Mouse (Mus musculus): ENCODE data around the gene Morn3.
"Not testable (repeated sequence)": the region's sequence is repeated elsewhere in the genome, so short reads cannot be mapped to it uniquely, and the experiment has no call there.

Morn3 gene

DNA sequence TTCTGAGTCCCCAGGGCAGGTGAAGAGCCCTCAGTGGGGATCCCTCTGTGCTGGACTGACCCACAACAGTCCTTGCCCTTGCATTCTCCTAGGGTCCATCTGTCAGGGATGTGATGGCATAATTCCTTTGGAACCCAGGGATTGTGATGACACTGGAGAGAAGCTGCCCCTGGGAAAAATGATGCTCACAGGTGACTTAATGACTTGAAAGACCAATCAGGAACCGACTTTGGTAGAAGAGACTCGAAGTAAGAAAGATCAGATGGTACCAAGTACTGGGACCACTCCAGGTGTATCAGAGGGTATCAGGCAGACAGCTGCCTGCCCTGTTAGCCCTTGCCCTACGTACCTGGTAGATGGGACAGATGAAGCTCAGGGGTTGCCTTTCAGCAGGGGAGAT is at the start of gene Morn3:
Gene Morn3 (minus strand): TSS at position 101 of the 400 bp plus-strand sequence.
- DNase-seq, result no peak

DNA sequence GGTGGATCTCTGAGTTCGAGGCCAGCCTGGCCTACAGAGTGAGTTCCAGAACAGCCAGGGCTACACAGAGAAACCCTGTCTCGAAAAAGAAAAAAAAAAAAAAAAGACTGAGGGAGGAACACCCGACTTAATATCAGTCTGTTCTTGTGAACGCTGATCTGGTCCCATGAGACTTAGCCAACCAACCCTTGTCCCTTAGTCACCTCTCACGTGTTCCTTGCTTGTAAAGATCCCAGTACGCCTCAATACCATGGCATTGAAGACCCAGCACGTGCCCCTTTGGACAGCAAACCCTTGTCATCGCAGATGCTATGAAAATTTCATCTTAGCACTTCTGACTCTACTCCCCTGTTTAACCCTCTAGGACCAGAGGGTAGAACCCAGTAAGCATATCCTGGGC is 49.5 kb upstream of the Morn3 start:
- no peak for DNase-seq

DNA sequence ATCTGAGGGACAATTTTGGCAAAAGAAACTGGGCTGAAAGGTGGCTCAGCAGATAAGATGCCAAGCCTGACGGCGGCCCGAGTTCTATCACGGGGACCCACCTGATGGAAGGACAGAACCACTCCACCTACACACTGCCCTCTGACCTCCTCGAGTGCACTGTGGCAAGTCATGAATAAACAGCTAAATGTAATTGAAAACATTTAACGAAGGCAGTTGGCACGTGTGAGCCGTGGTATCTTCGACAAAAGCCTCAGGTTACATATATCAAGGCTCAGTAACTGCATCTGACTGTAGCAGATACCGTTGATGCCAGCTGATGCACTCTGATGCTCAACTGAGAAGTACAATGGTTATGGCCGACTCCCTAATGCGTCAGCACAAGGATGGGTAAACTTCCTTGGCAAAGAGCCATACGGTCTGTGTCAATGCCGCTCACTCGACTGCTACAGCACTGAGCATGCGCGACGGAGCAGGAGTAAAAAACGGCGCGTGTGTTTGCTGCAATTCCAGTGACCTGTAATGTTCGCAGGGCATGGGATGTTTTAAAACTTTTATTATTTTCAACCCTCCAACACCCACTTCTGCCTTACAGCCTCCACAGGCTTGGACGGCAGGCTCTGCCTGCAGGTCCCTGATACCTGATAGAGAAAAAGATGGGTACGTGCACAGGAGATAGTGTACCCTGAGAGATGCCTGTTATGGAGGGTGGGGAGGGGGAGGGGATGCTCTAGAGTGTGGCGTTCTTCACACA is 47.6 kb upstream of the Morn3 start:
- no peak for DNase-seq

DNA sequence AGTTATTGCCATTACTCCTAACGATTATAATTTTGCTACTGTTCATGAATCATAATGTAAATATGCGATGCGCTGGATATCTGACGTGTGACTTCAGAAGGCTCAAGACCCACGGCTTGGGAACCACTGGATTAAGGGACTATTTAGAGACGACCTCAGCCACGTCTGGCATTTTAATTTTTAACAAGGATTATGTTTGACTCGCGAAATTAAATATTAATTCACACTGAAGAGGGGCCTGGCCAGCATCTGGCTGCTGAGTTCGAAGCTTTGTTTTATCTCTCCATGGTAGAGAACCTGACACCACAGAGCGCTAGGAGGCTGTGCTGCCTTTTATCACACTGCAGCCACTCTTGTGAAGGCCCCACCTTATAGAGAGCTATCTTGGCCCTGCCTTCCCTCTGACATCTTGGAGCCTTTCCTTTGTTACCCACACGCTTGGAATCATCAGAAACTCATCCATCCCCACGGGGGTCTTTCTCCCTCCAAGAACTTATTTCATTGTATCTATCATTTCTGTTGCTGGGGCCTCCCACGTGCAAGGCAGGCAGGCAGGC is 46.3 kb upstream of the Morn3 start:
- DNase-seq, result no peak

DNA sequence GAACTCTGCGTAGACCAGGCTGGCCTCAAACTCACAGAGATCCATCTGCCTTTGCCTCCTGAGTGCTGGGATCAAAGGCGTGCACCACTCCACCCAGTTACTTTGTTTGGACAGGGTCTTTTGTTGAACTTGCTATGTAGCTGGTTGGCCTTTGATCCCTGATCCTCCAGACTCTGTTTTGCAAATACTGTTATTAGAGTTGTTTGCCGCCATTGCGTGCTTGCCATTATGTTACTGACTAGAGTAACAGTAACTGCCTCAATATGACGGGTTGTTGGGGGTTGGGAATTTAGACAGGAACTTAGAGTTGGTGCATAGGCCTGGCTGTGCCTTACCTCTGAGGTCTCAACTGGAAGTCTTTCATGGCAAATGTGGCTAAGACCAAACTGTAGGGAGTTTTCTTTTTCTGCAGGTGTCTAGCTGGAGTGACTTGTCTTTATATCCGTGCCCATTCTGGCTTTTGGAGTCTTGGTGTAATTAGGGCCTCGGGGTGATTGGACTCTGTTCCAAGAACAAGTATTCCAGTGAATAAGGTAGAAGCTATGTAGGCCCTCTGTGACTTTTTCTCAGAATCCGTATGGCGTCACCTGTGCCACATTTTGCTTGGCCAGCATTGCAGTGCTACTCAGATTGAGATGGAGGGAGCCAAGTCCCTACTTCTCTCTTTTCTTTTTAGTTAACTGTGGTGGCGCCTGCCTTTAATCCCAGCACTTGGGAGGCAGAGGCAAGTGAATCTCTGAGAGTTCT is 43.9 kb upstream of the Morn3 start:
- no peak for DNase-seq

DNA sequence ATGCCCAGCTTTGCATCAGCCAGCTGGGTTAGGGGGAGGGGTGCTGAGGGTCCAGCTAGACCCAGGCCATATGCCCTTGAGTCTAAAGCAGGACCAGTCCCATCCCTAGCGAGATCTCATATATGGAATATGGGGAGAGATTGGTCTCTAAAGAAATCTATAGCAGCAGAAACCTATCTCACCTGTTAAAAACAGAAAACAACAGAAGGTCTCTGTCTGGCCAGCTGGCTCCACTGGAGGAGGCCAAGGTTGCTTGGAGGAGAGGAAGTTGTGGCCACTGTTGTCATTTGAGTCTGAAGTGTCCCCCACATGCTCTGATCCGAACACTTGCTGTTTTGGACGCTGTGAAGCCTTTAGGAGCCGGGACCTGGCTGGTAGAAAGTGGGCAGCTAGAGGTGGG is 42.0 kb upstream of the Morn3 start:
- DNase-seq, result no peak

DNA sequence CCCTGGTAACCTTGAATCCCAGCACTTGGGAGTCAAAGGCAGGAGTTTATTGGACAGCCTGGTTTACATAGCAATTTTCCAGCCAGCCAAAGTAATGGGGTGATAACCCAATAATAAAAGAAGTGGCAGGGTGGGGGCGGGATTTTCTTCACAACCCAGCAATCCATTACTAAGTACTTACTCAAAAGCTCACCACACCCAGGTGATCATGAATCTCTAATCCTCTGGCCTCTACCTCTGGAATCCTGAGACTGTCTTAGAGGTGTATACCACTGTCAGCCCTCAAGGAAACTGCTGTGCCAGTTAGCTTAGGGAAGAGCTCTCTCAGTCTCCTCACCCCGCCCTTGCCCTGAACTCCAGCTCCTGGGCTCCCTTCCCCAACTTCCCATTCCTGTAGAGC is 39.7 kb upstream of the Morn3 start:
- no peak for DNase-seq

DNA sequence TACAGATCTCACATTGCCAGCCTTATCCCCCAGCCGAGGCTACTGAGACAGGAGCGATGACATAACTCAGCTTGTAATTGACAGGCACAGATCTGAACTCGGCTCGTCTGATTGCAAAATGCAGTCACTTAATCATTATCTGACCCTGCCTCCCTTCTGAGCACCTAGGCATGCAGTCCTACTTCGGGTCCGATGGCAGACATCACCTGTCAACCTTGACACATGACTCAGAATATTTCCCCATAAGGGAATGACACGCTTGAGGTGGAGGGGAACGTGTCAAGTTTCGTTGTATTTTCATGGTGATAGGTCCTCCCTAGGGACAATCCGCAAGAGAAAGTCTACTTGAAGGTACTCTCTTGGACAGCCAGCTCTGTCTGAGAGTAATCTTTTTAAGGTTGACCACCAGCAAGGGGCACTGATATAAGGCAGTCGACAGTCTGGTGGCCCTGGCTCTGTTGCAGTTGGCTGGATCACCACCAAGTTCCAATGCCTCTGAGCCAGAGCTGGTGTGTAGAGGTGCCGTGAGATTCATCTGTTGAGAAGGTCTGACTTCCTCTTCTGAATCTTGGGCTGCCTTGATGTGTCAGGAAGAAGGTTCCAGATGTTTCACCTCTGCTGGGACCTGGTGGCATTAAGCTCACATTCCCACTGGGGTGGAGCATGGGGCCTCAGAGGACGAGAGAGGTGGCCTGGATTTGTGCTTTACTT is 36.7 kb upstream of the Morn3 start:
- DNase-seq, result no peak

DNA sequence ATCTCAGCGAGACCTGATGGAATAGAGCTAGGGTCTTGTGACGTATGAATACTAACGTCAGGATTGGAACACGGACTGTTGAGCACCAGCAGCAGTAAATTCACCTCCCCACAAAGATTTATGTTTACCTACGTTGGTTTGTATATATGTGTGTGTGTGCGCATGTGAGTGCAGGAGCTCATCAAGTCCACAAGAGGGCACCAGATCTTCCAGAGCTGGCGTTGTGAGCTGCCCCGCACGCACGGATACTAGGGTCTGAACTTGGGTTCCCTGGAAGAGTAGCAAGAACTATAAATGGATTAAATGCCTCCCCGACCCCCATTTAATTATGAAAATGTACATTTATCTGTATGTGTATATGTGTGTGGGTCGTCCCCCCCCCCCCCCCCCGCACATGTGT is 33.7 kb upstream of the Morn3 start:
- no peak for DNase-seq

- no peak for DNase-seq
Measured at GRCm38 (mm10) chr5:123080041-123080440, 33.2 kb upstream of the Morn3 start.

DNA sequence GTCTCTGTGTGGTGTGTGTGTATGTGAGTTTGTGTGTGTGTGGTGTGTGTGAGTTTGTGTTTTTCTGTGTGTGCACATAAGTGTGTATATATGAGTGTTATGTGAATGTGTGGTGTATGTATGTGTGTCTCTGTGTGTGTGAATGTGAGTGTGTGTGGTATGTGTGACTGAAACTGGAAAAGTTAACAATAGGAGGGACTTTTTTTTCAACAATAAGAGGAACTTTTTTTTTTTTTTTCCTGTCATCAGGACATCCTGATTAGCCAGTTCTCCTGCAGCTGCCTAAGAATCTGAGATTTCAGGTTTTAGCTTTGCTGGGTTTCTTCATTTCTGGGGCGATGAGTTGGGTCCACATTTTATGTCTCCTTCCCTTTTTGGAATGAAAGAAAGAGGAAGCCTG is 32.8 kb upstream of the Morn3 start:
- DNase-seq, result no peak

DNA sequence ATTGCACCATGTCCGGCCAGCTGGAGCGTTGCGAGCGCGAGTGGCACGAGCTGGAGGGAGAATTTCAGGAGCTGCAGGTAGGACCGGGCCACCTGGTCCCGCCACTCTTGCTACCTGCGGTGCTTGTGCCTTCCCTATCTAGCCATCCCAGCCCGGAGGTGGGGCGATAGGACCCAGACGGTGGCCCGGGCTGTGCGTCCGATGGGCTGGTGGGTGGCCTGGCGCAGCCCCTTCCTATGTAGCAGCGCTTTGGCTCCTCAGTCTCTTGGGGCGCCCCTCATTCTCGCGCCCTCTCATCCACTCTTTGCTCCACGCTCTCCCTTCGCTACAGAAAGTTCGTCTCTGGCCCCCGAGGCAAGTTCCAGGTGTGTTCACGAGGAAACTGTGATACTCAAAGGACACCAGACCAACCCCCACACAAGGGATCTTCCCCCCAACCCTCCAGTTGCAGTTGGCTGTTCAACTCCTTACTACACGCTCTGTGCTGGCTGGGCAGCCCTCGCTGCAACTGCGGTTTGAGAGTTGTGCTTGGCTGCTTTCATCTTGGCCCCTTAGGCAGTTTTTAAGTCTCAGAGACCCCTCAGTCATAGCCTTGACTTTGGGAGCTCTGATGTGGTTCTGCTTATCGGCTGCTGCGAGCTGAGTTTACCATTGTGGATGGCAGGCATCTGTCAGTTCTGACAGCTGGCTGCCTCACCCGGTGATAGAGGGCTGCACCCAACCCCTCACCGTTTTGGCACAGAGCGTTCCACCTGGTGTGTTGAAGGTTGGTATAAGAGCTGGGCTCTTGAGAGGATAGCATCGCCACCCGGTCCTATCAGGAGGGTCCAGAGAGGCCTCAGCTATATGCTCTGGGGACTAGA is 29.8 kb upstream of the Morn3 start:
- no peak for DNase-seq

DNA sequence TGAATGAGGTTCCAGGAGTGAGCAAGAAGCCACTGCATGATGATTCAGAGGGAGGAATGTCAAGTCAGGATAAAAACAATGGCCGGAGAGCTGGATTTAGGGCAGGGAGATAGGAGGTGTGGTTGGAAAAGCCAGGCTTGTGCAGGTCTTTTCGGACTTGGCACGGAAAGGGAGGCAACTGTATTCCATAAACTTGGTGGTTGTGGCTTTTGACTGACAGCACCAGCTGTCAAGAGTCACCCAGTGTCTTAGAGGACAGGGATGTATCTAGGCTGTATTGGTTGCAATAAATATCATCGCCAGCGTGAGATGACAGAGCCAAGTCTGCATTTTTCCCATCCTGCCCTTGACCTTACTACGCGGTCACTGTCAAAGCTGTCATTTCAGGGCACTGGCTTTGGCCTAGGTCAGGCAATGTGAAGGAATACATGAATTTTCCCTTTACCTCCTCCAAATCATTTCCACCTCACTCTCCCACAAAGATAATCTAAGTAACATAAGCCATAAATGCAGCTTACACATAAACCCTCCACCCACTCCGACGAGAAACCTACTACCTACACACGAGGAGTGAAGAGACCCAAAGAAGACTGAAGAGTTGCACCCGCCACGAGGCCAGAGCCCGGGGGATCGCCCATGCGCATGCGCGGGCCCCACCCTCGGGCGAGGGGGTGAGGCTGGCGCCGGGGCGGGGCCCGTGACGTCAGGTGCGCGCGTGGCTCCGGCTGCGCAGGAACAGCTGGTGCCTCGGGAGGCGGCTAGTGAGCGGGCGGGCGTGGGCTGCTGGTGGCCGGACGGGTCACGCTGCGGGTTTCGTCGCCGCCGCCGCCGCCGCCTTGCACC is 29.0 kb upstream of the Morn3 start:
- DNase-seq, result peak; percentile 96

GRCm38 (mm10) chr5:123068714-123069113 is 21.9 kb upstream of the Morn3 start:
- no peak for DNase-seq

GRCm38 (mm10) chr5:123068115-123068514 is 21.3 kb upstream of the Morn3 start, which contains the start of gene Tmem120b:
Gene Tmem120b (plus strand): TSS chr5:123068415.
- no peak for DNase-seq

GRCm38 (mm10) chr5:123067395-123067995 is 20.7 kb upstream of the Morn3 start:
- no peak for DNase-seq

DNA sequence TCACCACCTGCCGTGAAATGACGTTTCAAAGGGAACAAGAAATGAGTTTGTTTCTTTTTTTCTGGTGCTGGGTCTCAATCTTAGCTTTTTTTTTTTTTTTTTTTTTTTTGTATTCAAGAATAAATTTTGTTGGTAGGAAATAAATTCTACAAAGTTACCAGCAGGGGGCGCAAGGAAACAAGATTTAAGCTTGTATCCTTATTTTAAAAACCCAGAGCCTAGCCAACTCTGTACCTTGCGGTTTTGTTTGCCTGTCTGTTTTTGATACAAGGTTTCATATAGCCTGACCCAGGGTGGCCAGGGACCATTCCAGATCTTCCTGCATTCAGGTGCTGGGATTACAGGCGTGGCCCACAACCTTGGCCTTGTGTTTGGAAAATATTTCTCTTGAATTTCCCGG is 17.4 kb upstream of the Morn3 start:
- DNase-seq, result peak; percentile 85

GRCm38 (mm10) chr5:123063141-123063540 is 16.3 kb upstream of the Morn3 start:
- DNase-seq, result no peak

DNA sequence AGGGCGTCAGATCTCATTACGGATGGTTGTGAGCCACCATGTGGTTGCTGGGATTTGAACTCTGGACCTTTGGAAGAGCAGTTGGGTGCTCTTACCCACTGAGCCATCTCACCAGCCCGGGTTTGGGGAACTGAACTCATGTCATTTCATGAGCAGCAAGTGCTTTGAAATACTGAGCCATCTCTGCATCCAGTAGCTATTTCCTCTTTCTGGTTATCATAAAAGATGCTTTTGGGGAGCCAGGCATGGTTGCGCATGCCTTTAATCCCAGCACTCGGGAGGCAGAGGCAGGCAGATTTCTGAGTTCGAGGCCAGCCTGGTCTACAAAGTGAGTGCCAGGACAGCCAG is 14.6 kb upstream of the Morn3 start:
- DNase-seq, result not testable (repeated sequence)

- DNase-seq, result no peak
Measured at GRCm38 (mm10) chr5:123060706-123061401, 14.0 kb upstream of the Morn3 start.

Measured in lung, postnatal 14 days (tissue).